8 mouse cellular contexts compared by ENCODE assay signal in genomic region chr2:93063347-93063746, GRCm38 (mm10). TPM values are rescaled to one million over a fixed set of nuclear protein-coding genes. Genes with fewer than 3 reads are reported as not detected.
DNase-seq lines count a peak whose midpoint lies in the region.

No protein-coding gene starts in this region.

- DNase-seq in embryo, embryonic 10 days (ENCODE audit: low spot score), result peak; percentile 76
- DNase-seq in embryo, embryonic 9.5 days (ENCODE audit: extremely low spot score), result no peak
- peak; percentile 28 for DNase-seq in urinary bladder, adult 2 months (ENCODE audit: low spot score)
- DNase-seq in urinary bladder, postnatal 4 days (ENCODE audit: low spot score in 2 of 2), result no peak
- DNase-seq in embryo, embryonic 10.5 days (ENCODE audit: low spot score), result peak; percentile 79
- DNase-seq in induced T-regulatory cell, adult 2 months (ENCODE audit: low read depth), result peak; percentile 71
- DNase-seq in lung, postnatal 36 days, result peak; percentile 72
- DNase-seq in thymus, postnatal 10 days (ENCODE audit: low spot score in 2 of 2), result peak; percentile 48 to 77

RNA-seq across cellular contexts. Expression of gene Prdm11, which starts 17.4 kb away (rescaled TPM):
- polyA plus RNA-seq in urinary bladder, adult 2 months (2012; rRNA removed), result 4.6 and 5.8 TPM in 2 replicates

Comparison
In these comparisons a context has a peak if more than half of its experiments do, and no peak if none do; other contexts are left out.
1. DNase-seq: peak in embryo, embryonic 10 days (single experiment), urinary bladder, adult 2 months (single experiment), embryo, embryonic 10.5 days (single experiment), induced T-regulatory cell, adult 2 months (single experiment), lung, postnatal 36 days (single experiment) and thymus, postnatal 10 days (2 of 2); none in embryo, embryonic 9.5 days (single experiment) and urinary bladder, postnatal 4 days (0 of 2).